Mouse (Mus musculus) testis, postnatal 14 days (tissue): Measurements from ENCODE around the gene Foxb1.

ENCODE experiments used
- DNase-seq: peaks from one replicate; pipeline ENCODE4 v3.0.0; 2021; ENCODE audit warnings: low spot score

Gene Foxb1

DNA sequence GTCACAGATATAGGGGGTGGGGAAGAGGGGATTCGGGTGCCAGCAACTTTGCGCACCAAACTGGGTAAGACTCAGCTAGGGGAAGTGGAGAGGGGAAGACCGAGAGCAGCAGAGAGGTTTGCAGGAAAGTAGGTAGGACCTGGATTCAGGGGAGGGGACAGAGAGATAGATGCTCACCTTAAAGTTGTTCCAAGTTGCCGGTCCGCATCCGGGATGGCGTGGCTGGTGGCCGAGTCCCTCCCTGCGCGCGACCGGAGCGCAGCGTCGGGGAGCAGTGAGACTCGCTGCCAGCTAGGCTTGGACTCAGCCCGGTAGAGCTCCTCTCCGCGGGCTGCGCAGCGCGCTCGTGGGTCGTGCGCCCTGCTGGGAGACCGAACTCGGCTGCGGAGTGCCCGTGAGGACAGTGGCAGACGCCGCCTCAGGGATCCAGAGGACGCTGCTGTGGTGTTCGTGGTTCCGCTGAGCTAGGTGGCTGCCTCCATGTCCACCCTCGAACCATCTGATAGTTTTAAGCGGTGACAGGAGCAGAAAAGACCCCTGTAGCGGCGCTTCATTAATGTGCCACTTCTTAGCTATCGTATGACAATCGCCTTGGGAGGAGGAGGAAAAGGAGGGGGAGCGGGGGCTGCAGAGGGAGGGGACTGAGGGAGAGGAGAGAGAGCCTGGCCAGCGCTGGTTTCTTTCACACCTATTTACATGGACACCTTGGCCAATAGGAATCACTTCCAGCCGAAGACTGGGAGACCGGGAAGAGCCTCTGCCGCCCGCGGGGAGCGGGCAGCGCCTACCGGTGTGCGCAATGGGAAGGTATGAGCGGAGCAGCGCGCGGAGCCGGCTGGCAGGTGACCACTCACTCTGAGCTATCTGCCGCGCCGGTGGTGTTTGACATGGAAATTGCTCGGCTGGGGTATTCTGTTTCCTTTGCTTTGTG is at the start of gene Foxb1:
Gene Foxb1 (minus strand): TSS at position 570 of the 931 bp plus-strand sequence.
- no peak for DNase-seq

DNA sequence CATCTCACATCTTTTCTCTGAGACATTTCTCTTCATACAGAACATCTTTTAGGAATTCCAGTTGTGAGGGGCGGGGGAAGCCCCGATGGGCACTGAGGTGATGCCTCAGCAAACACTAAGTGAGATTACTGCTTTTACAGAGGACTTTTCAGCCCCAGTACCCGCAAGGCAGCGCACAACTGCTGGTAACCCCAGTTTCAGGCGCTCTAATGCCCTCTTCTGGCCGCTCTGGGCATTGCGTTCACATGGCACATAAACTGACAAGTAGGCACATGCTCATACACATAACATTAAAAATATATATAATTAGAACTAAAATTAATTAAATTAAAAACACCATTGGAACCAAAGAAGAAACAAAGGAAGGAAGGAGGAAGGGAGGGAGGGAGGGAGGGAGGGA is 29.8 kb upstream of the Foxb1 start:
- peak; percentile 66 for DNase-seq

DNA sequence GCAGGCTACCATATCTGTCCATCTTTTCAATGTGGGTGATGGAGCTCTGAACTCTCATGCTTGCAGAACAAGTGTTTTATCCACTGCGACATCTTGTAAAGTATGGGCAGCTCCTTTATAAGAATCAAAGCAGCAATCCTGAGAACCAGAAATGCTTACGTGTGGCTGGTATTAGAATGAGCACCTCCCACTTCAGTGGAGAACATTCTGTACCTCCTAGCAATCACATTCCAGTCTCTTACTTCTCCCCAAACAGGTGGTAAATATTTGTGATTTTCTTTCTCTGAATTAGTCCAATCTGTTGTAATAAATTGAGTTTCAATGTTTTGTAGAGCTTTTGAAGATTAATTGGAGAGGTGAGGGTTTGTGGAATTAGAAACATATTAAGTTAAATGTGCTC is 19.3 kb upstream of the Foxb1 start:
- no peak for DNase-seq

DNA sequence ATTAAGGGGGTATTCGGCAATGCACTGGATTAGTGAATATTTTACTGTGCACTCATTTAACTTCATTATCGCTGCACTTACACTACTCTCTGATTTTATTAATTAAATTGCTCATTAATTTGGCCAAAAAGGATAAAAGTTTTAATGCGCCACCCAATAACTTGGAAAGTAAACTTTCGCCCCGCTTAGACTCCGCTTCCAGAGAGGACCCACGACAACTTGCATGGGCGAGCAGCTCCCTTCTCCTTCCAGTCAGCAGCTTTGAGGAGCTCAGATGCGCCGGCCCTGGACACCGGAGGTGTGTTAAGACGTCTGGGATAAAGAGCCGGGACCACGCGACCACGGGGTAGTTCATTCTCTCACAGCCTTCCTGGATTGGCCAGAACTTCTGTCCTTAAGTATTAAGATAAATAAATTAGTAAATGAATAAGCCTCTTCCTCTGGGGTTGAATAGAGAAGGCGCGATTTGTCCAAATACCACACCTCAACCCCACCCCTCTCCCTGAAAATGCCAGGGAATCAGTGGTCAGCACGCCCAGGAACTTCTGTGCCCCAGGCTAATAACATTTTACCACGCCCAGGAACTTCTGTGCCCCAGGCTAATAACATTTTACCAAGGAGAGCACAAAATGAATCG is 9.3 kb upstream of the Foxb1 start:
- no peak for DNase-seq

DNA sequence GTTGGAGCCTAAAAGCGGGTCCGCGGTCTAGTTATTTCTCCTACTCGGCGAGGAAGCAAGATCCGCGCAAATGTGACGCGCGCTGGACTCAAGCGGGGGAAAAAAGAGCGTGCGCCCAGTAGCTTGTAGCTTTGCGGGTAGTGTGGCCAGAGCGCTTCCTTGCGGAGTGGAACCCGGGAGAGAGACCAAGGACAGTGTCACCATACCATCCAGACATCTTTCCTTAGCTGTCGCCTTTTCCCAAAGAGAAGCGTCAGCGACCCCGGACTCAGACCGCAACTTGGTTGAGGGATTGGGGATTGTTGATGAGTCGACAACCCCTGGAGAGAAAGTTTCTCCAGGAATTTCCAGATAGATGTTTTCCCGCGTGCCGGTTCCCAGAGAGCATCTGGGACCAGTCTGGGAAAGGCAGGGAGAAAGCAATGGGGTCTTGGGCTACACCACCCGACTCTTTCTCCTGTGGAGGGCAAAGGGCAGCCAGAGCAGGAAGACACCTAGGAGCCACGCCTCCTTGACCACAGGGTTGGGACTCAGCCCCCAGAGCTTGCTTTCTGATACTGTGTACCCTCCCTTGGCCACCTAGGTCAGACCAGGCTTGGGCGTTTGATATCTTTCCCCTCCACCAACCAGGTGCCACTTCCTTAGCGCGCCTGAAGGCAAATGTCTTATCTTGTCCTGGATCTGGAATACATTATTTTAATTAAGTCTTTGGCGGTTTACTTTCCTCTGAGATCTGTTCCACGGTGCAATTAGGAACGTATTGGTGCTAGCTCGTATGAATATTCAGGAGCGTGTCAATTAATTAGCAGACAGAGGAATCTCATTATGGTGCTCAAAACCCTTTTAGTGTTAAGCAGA is 8.6 kb upstream of the Foxb1 start:
- no peak for DNase-seq

DNA sequence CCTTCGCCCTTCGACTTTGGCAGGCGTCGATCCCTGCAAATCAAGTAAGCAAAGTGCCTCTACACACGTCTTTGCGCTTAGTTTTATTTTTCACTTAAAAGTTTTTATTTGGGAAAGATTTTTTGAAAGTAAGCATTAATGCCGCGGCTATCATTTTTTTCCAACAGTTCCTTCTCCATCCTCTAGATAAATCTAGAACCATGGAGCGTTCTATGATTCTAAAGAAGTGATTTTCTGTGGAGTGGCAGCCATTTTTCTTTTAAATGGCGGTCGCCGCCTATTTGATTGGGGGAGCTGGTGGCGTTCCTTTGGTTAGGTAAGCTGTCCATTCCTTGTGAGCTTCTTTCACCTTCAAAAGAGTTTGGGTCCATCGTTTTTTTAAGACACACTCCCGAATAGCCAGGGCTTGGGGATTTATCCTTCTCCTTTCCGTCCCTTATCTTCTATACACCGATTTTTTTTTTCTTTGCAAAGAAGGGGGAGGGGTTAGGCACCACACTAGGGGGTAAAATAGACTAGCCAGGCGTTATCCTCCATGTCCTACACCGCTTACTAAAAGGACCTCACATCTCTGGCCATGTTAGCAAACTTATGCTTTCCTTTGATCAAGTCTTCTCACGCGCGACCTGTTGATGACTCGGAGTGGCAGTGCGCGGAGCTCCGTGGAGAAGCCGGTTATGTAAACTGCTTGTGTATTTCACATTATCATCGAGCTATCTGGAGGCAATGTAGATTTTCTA is 7.6 kb upstream of the Foxb1 start:
- DNase-seq = no peak

DNA sequence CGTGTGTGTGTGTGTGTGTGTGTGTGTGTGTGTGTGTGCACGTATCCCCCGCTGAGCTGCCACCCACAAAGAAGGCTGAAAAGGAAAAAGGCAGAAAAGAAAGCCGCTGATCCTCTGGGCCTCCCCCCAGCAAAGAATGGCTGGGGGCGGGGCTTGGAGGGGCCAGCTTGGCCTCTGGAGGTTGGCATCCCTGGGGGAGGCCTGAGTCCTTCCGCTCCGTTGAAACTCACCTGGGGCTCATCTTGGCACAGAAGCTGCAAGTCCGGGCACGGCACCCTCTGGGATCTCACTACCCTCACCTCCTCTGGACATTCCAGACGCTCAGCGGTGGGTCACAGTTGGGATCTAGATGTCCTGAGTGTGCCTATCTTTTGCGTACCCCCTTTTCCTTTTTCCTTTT is 6.7 kb upstream of the Foxb1 start:
- no peak for DNase-seq

DNA sequence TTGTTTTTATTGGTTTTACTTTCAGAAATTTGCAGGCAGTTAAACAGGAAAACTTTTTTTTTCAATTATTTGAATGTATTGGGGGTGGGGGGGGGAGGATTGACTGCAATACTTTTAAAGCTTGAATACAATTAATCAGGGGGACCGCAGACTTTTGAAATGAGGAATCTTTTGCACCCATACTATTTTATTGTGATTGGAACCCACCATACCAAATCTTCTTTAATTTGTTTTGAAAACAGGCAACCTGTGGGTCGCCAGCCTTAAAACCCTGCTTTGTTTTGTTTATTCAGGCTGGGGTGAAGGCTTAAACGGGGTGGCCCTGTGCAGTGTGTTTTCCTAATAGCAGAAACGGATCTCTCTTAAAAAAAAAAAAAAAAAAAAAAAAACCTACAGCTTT is 6.2 kb upstream of the Foxb1 start:
- DNase-seq = no peak

DNA sequence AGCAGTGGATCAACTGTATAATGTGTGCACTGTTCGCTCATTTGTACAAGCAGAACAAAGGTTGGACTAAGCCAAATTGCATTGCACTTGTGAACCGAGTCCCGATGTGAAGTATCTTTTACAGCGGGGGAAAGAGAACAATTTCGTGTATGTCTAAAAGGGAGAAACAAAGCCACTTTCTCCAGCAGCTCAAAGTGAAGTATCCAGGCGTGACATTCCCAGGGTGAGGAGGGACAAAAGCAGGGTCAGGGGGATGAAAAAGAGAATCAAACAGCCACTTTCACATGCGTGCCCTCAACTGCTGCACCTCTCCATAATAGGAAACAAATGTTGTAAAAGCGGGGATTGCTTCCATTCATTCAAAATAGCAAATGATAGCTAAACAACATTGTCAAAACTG is 5.6 kb upstream of the Foxb1 start:
- no peak for DNase-seq

DNA sequence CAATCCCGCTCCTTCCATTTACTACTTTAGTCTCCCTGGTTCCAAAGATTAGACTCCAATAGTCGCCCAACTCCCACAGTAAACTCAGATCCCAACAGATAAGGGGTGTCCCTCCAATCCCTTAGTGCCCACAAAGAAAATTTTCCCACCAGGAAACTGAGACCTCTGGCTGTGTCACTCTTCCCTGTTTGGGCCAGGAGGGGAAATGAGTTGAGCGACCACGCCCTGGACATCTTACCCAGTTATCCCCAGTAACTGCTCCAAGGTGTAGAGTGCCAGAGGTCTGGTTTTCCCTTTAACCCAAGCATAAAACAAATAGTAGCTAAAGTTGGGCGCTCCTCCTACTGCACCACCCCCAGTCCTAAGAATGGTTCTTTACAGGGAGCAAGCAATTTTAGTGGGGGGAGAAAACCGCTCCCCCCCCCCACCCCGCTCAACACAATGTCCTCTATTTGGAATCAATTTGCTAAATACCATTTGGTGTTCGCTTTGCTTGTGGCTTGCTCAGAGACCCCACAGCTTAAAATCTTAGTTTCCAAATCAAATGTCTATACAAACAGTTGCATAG is 4.8 kb upstream of the Foxb1 start:
- DNase-seq = no peak

DNA sequence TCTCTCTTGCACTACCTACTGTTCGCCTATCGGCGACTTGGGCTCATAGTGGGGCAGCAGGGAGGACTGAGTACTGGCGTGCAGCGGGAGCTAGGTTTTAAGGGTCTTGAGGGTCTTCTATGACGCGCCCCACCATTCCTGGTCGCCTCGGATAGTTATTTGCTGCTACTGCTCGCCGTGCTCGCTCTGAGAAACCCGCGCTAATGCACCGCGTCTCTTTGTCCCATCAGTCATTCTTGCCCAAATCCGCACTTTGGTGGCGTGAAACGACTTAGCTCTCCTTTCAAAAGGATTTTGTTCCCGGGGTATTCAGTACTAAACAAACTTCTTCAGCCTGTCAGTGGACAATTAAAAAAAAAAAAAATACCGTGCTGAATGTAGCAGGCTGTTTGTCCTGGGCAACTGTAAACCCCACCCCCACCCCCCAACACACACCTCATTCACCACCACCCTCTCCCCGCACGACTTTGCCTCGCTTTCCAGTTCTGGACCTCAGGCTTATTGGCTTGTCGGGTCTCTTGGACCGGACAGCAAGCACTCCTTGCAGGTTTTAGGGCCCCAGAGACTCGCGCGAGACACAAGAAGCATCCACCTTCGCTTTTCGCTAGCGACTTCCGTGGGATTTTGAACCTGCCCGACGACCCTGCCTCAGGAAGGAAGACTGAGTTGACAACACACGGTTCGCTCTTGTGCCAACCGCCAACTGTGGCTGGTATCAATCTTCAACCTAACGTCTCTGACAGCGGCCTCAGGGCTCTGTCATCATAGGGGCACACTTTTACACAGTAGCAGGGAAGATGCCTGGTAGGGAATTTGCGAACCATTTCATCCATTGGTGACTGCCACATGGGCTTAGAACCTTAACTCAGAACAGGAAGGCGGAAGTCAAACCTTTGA is 4.1 kb upstream of the Foxb1 start:
- no peak for DNase-seq

DNA sequence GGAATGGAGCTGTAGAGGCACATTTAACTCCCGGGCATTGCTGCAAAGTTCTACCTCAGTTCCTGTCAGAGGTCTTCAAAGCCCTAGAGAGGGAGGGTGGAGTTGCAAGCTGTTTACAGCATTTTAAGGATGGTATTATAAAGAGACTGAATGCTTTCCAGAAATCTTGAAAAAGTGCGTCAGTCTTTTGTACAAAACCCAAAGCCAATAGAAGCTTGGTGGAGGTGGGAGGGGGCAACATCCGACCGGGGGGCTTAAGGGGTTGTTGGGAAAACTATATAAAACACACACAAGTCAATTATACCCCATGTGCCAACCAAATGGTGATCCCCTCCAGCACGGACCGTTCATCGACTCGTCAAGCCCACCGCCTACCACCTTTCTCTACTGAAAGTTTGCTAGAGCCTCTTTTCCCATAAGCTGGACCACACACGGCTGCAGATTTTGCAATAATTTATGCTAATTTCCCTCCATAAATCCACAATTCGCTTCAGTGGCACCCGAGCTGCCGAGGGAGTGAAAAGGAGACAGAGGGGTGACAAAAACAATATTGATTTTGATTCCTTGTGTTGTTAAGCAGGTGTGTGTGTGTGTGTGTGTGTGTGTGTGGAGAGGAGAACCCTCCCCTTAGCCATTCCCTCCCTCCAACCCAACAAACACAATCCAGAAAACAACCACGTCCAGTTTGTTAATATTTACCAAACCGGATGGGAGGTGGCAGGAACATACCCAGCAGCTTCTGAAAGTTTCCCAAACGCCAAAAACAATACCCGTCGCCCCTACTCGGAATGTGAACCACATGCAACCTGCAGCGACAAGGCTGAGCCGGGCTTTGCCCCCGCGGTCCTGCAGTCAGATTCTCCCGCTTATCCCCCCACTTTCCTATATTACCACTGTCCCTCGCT is 3.2 kb upstream of the Foxb1 start:
- DNase-seq = no peak

DNA sequence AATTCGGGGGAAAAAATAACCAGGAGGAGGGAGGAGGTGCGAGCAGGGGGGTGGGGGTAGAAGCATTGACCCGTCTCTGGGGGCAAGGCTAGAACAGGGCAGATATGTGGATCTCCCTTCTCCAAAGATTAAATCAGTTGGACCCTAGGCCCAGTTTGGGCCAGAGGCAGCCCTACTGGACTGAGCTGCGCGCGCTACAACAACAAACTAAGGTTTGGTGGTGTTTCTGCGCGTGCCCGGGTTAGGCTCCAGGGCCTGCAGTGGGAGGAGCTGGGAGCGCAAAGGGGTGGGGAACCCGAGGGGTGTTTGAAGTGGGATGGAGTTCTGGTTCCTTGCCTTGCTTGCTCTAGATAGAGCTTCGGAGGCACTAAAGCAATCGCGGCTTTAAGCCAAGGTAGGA is 2.0 kb upstream of the Foxb1 start:
- no peak for DNase-seq

DNA sequence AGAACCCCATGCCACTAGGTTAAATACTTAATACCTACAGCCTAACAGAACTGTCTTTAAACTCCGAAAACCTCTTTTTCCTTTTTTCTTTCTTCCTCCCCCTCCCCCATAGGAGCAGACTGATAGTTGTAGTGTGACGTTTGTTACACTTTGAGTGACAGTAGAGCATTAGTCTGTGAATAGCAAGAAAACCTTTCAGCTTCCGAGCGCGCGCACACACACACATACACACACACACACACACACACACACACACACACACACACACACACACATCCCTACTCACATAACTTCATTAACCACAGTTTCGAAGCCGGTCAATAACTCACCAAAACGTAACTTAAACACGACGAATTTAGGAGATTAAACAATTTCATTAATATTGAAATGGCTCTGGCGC is 1.5 kb upstream of the Foxb1 start:
- no peak for DNase-seq

DNA sequence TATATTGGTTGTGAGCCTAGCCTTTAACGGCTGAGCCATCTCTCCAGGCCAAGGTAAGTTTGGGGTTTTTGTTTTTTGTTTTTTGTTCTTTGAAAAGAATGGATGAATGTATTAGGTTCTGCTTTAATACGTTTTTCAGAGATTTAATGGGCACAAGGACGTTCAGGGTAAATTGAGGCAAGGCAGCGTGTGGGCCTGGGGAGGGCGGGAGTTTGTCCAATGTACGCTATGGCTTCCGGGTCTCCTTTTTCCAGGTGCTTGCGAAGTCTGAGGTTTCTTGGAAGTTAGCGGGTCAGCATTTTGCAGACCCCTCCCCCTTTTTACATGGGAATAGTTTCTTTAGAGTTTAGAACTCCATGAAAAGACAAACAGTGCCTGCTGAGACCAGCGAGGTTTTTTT is 829 bp upstream of the Foxb1 start:
- no peak for DNase-seq

DNA sequence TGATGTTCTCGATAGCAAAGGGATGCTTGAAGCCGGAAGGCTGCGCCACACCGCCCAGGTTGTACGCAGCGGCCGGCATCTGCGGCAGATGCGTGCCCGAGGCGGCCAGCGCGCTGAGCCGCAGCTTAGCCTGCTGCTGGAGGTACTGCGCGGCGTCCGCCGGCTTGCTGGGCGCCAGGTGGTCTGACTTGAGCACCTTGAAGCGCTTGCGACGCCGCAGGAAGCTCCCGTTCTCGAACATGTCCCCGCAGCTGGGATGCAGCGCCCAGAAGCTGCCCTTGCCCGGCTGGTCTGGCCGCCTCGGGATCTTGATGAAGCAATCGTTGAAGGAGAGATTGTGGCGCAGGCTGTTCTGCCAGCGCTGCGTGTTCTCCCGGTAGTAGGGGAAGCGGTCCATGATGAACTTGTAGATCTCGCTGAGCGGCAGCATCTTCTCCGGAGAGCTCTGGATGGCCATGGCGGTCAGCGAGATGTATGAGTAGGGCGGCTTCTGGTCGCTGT is 969 bp downstream of the Foxb1 start:
- no peak for DNase-seq

DNA sequence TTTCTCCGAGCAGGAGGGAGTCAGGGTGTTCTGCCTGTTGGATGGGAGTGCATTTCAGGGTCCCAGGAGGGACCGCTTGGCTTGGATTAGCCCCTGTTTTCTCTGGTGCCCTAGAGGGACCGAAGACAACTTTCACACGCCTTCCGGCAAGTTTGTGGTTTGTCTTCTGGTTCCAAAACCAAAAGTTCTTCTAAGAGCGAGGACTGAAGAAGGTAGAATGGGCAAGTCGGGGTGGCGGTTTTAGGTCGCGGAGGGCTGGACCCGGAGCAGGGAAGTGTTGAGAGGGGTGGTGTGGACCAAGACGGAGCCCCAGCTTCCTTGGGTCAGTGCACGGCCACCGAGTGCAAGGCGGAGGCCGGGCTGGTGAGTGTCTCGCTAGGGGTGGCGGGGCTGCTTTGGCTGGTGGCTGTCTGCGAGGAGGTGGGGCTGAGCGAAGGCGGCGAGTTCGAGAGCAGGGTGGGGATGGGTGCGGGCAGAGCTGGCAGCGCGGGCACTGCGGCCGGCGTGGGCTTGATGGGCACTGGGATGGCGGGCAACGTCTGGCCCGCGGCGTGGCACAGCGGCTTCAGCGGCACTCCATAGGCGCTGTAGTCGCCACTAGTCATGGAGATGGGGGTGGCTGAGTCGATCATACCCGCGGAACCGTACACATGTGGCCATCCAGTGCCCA is 1.7 kb downstream of the Foxb1 start:
- no peak for DNase-seq

DNA sequence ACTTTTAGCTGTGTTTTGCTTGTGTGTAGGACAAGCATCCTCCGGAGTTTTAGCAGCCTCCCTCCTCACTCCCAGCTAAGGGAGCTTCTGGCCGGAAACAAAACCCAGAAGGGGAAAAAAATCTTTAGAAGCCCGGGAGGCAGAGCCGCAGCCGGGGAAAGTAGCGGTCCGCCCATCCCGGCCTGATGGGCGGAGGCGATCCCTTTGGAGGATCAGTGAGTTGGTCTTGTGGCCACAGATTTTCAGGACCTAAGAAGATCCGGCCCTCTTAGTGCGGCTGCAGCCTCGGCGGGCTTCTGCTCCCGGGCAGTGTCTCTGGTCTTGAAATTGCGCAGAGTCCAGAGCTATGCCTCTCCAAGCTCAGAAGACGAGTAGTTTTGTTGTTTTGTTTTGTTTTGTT is 2.2 kb downstream of the Foxb1 start:
- no peak for DNase-seq

DNA sequence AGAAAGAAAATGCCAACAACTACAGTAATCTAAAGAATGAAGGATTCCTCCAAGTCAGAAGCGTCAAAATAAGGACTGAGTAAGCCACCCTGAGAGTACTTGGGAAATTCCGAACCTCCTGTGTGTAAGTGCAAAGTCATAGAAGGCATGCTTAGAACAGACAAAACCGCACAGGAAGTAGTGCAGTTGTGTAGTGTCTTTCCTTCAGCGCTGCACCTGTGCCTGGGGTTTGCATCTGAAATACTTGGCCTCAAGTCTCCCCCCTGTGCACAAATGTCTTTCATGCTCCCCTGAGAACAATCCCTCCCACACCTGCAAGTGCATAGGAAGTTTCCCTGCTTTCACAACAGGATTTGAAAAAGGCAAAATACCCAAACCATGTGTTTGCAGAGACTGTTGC is 3.5 kb downstream of the Foxb1 start:
- DNase-seq = no peak
